Mouse (Mus musculus): Measurements from ENCODE around the gene Ankrd2.

DNA sequence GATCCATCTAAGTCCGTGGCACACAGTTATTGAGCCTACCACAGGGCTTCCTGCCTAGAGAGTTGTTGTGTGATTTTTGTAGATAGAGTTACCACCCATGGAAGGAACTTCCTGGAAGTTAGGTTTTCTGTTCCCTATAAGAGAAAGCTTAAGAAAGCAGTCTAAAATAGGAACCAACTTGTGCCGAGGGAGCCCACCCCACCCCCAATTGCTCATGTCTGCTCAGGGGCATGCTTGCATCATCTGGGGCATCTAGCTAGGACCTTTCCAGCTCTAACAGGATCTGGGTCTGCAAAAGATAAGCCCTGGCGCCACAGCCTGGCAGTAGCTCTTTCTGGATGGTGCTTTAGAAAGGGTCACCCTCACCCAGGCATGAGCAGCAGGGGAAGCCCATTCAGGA, 30.2 kb upstream of the Ankrd2 start:
- no peak for TF ChIP-seq GATA1 (IDR thresholded peaks at IDR 0.05; ENCODE audit: low read length)
- no peak for TF ChIP-seq TAL1 (IDR thresholded peaks at IDR 0.05; ENCODE audit: low read length)
